Mouse (Mus musculus) bone marrow macrophage, adult 2 months (primary cell): ENCODE results near the gene Pigl.

Experiments
- CTCF ChIP-seq: IDR thresholded peaks from 2 replicates; pipeline ENCODE4 v1.5.1; 2012; ENCODE audit warnings: low read depth, mild to moderate bottlenecking, low read length, moderate library complexity
- POLR2A ChIP-seq: IDR thresholded peaks from 2 replicates; pipeline ENCODE4 v1.6.1; 2012; ENCODE audit warnings: mild to moderate bottlenecking, low read depth, low read length, borderline replicate concordance

- no peak for TF ChIP-seq CTCF
- no peak for TF ChIP-seq POLR2A
Measured at GRCm38 (mm10) chr11:62557205-62557604, 98.9 kb downstream of the Pigl start.
